Mouse (Mus musculus) CD4-positive, CD25-positive, alpha-beta regulatory T cell, adult 4 months (primary cell): ENCODE measurements around the gene 9030612E09Rik. TPM values are rescaled to one million over a fixed set of nuclear protein-coding genes. Genes with fewer than 3 reads are reported as not detected.

Experiments
- ATAC-seq: one replicate; pipeline ENCODE4 v1.8.0; 2017
- polyA plus RNA-seq, 2 experiments: library from polyadenylated mRNA; unstranded; fragments of 100-300 nt; shearing (Covaris generic); gene quantifications; one replicate each; pipeline ENCODE4 v1.2.1; 2017

9030612E09Rik gene
- polyA plus RNA-seq, 2 experiments from 2014 or later: not detected

DNA sequence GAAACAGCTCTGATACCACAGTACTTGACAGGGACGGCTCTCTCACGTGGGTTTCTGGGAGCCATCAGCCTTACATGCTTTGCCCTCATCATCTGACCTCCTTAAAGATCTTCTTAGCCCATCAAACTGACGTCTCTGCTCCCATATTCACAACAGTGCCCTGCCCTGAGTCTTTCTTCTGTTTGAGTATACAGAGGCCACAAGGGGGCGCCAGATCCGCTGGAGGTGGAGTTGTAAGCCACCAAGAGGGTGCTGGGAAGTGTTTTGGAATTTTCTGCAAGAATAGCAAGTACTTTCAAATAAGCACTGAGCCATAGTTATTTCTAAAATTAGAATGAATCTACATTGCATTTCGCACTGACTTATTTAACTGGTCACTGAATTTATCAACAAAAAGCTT, 37.4 kb downstream of the 9030612E09Rik start:
- ATAC-seq: no peak

DNA sequence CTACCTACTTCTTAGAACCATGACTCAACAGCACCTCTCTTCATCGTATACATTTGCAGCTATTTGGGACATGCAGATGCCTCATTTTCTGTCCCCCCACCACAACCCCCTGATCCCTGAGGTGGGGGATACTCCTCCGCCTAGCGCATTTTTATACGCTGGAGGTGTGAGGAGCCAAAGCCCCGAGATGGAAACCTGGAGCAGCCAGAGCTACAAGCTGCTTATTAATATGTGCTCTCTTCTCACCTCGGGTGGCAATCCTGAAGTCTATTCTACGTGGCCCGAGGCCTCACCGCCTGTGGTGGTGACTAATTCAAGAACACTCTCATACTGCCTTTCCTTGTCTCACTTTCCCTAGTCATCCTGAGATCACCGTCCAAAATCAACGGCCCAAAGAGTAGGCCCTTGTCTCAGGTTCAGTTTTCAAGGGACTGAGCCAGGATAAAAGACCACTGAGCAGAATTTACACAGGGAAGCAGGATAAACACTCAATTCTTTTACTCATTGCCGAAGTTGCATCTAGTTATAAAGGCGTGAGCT, 42.9 kb downstream of the 9030612E09Rik start:
- no peak for ATAC-seq

DNA sequence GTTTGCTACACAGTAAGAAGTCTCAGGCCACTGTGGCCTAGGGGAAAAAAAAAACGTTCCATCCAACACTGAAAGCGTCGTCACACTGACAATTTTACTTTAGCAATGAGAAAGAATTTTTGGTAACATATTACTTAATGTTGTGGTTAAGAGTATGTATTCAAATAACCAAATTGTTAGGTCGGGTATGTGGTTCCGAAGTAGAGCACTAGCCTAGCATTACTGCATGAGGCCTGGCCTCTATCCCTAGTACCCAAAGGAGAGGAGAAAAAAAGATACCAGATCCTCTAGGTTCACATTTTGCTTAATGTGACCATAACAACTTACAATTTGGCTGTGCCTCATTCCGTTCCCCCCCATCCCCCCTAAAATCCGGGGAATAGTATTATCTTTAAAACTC, 46.0 kb downstream of the 9030612E09Rik start:
- ATAC-seq: no peak

DNA sequence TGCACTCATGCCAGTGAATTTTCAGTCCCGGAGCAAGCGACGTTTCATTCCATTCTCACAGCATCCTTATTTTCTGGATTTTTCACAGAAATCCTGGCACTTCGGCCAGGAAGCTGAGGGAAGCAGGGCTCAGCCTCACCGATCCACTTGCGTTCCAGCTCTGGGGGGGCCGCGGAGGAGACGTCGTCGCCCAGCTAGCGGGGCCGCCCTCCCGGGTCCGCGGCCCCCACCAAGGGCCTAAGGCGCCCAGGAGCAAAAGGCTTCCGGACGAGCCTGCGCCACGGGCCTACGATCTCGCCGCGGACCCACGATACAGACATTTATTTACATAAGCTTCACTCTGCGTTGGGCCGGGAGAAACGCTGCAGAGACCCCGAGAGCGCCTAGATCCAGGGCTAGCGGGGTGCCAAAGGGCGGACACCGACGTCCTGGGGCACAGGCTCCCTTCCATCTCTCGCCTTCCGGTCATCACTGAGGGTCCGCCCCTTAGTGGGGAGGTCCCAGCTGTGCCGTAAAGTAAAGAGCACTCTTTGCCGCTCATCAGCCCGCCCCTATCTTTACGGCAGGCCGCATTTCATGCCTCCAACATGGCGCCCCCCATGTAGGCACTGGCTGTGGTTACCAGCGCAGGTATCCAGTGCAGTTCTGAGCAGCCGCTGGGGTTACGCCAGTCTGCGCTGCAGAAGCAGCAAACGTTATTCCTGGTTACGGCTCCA, 46.6 kb downstream of the 9030612E09Rik start, which contains the start of gene Pdss2:
TSS of gene Pdss2 (plus strand) at position 577 of the 716 bp plus-strand sequence.
- peak; percentile 95 for ATAC-seq

DNA sequence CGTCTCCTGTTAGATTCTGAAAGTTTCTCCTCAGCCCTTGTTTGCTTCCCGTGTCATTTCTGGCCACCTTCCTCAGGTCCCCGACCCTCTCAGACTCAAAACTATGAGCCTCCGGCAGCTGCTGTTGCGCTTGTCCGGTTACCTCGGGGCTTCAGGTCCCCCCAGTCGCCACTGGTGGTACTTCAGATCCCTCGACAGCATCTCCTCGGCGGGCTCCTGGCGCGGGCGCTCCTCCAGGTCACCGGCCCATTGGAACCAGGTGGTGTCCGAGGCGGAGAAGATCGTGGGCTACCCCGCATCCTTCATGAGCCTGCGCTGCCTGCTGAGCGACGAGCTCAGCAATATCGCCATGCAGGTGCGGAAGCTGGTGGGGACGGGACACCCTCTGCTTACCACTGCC, 47.2 kb downstream of the 9030612E09Rik start:
- ATAC-seq: peak; percentile 23

DNA sequence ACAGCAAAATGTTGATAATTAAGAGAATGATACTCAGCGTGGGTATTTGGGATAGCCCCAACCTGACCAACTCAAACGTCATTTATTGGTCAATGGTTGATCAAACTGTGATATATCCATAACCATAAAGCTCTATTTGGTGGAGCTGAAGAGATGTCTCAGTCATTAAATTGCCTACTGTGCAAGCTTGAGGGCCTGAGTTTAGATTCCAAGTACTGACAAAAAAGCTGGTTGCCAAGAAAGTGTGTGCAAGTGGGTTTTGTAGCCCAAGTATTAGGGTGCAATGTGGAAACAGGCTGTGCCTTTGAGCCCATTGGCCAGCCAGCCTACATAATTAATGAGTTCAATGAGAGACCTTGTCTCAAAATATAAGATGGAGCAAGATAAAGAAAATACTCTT, 48.9 kb downstream of the 9030612E09Rik start:
- no peak for ATAC-seq

Other genes starting within 250 kb of the 9030612E09Rik start
- not detected for gene Sobp, start 174 bp upstream of the 9030612E09Rik start, polyA plus RNA-seq
- 10 to 100 TPM in 1 of 2 experiments, 1 to 10 TPM in 1; 8.9 to 18.1 TPM for gene Pdss2, start 46.8 kb downstream of the 9030612E09Rik start, polyA plus RNA-seq